13 mouse cellular contexts compared by ENCODE assay signal in genomic region chr13:105267464-105267863, GRCm38 (mm10). TPM values are rescaled to one million over a fixed set of nuclear protein-coding genes. Genes with fewer than 3 reads are reported as not detected.
DNase-seq lines count a peak whose midpoint lies in the region; ATAC-seq lines count a peak whose summit lies in the region.
"Had no signal": no experiment of that assay in that cellular context is flagged by ENCODE, and none has a peak within 500 bp of the region (broad histone marks: within the 10 kb centered on the region; RNA-seq: fewer than 3 reads in every experiment).

No protein-coding gene starts in this region.

- no peak overlapping the region for H3K4me2 ChIP-seq in forebrain, embryonic 12.5 days
- H3K4me2 ChIP-seq in forebrain, embryonic 11.5 days (ENCODE audit: low read depth, low read length, severe bottlenecking): no peak overlapping the region
- H3K4me2 ChIP-seq in forebrain, embryonic 15.5 days (replicated peaks): no peak overlapping the region
- H3K4me2 ChIP-seq in heart, embryonic 11.5 days: no peak overlapping the region
- H3K4me2 ChIP-seq: heart, embryonic 12.5 days; hindbrain, embryonic 15.5 days; neural tube, embryonic 12.5 days had no signal

- no peaks in the 10 kb centered on the region for H3K27me3 ChIP-seq in forebrain, embryonic 12.5 days
- no peaks in the 10 kb centered on the region for H3K27me3 ChIP-seq in forebrain, embryonic 11.5 days (ENCODE audit: control insufficient read depth, insufficient read depth, low read length)
- no peaks in the 10 kb centered on the region for H3K27me3 ChIP-seq in forebrain, embryonic 15.5 days
- H3K27me3 ChIP-seq in heart, embryonic 11.5 days (ENCODE audit: control insufficient read depth, insufficient read depth, low read length): no peaks in the 10 kb centered on the region
- H3K27me3 ChIP-seq: heart, embryonic 12.5 days; hindbrain, embryonic 15.5 days; neural tube, embryonic 12.5 days had no signal

- H3K36me3 ChIP-seq in forebrain, embryonic 12.5 days (replicated peaks): peaks cover 8% of the 10 kb centered on the region
- H3K36me3 ChIP-seq in forebrain, embryonic 11.5 days (ENCODE audit: control insufficient read depth, insufficient read depth, low read length): no peaks in the 10 kb centered on the region
- peaks cover 14% of the 10 kb centered on the region for H3K36me3 ChIP-seq in forebrain, embryonic 15.5 days
- H3K36me3 ChIP-seq in heart, embryonic 11.5 days (ENCODE audit: control insufficient read depth, insufficient read depth, low read length): no peaks in the 10 kb centered on the region
- H3K36me3 ChIP-seq: heart, embryonic 12.5 days had no signal

- H3K4me1 ChIP-seq in forebrain, embryonic 12.5 days: no peaks in the 10 kb centered on the region
- H3K4me1 ChIP-seq in forebrain, embryonic 11.5 days (replicated peaks; ENCODE audit: control insufficient read depth, insufficient read depth, low read length): no peaks in the 10 kb centered on the region
- H3K4me1 ChIP-seq in forebrain, embryonic 15.5 days: peaks cover 3% of the 10 kb centered on the region; the same call in 1 of the 2 replicates
- H3K4me1 ChIP-seq in heart, embryonic 11.5 days (ENCODE audit: control insufficient read depth, insufficient read depth, low read length): no peaks in the 10 kb centered on the region
- H3K4me1 ChIP-seq: heart, embryonic 12.5 days; hindbrain, embryonic 15.5 days; midbrain, embryonic 10.5 days; neural tube, embryonic 12.5 days had no signal

- no peak overlapping the region for H3K27ac ChIP-seq in forebrain, embryonic 12.5 days
- H3K27ac ChIP-seq in forebrain, embryonic 11.5 days (ENCODE audit: low read depth, low read length): no peak overlapping the region
- H3K27ac ChIP-seq in forebrain, embryonic 15.5 days (replicated peaks): no peak overlapping the region
- H3K27ac ChIP-seq in heart, embryonic 11.5 days (ENCODE audit: low read depth, low read length): no peak overlapping the region
- H3K27ac ChIP-seq: hindbrain, embryonic 15.5 days; left cerebral cortex, adult 2 months; midbrain, embryonic 10.5 days; neural tube, embryonic 12.5 days had no signal

- 83% methylated on average over 6 of the region's 6 CpGs for WGBS in forebrain, embryonic 12.5 days
- WGBS in forebrain, embryonic 11.5 days: 85% methylated on average over 6 of the region's 6 CpGs
- WGBS in forebrain, embryonic 15.5 days: 54% methylated on average over 6 of the region's 6 CpGs
- 75% methylated on average over 6 of the region's 6 CpGs for WGBS in heart, embryonic 11.5 days (ENCODE audit: insufficient replicate concordance)

- H3K4me3 ChIP-seq in forebrain, embryonic 12.5 days (replicated peaks): no peak overlapping the region
- no peak overlapping the region for H3K4me3 ChIP-seq in forebrain, embryonic 11.5 days (ENCODE audit: low read depth, low read length)
- H3K4me3 ChIP-seq in forebrain, embryonic 15.5 days: no peak overlapping the region
- no peak overlapping the region for H3K4me3 ChIP-seq in heart, embryonic 11.5 days (ENCODE audit: low read depth, low read length)
- H3K4me3 ChIP-seq: heart, embryonic 12.5 days; hindbrain, embryonic 15.5 days; left cerebral cortex, adult 2 months; midbrain, embryonic 10.5 days; neural tube, embryonic 12.5 days had no signal

- ATAC-seq in forebrain, embryonic 12.5 days (ENCODE audit: low FRiP score): peak; percentile 72; the same call in 1 of the 2 replicates
- no peak; the same call in 1 of the 2 replicates for ATAC-seq in forebrain, embryonic 11.5 days (replicated peaks; ENCODE audit: low FRiP score)
- peak; percentile 61 for ATAC-seq in forebrain, embryonic 15.5 days (replicated peaks)
- ATAC-seq in heart, embryonic 11.5 days (replicated peaks; ENCODE audit: insufficient number of reproducible peaks, low FRiP score, low TSS enrichment): no peak

- no peak overlapping the region for H3K9ac ChIP-seq in forebrain, embryonic 12.5 days
- no peak overlapping the region for H3K9ac ChIP-seq in forebrain, embryonic 11.5 days (ENCODE audit: low read length)
- no peak overlapping the region for H3K9ac ChIP-seq in forebrain, embryonic 15.5 days (replicated peaks)
- no peak overlapping the region for H3K9ac ChIP-seq in heart, embryonic 11.5 days (ENCODE audit: low read depth, low read length)
- H3K9ac ChIP-seq: heart, embryonic 12.5 days; hindbrain, embryonic 15.5 days; neural tube, embryonic 12.5 days had no signal

- peaks cover 3% of the 10 kb centered on the region for H3K9me3 ChIP-seq in forebrain, embryonic 12.5 days
- peaks cover 2% of the 10 kb centered on the region for H3K9me3 ChIP-seq in forebrain, embryonic 11.5 days (ENCODE audit: control insufficient read depth, low read length)
- peaks cover 4% of the 10 kb centered on the region for H3K9me3 ChIP-seq in forebrain, embryonic 15.5 days
- H3K9me3 ChIP-seq in heart, embryonic 11.5 days (replicated peaks; ENCODE audit: control insufficient read depth, low read length): peaks cover 3% of the 10 kb centered on the region; the same call in 1 of the 2 replicates

- DNase-seq in forebrain, embryonic 11.5 days (ENCODE audit: low spot score): no peak
- peak; percentile 5 to 40 for DNase-seq in kidney, postnatal 25 days
- DNase-seq in kidney, postnatal 4 days: no peak
- DNase-seq in adipocyte (ENCODE audit: low spot score): peak; percentile 5
- DNase-seq: kidney, adult 11 months had no signal

RNA-seq across cellular contexts. Expression of gene Rnf180, which starts 27.2 kb away (rescaled TPM):
- 17.9 and 19.0 TPM in 2 replicates for polyA plus RNA-seq in forebrain, embryonic 12.5 days (2016; fragmentation: Nextera tagmentation; extraction: Ambion mirVana)
- polyA plus RNA-seq in forebrain, embryonic 11.5 days (2014; fragmentation: Nextera tagmentation; extraction: Ambion mirVana): 10.7 and 11.3 TPM in 2 replicates
- polyA plus RNA-seq in forebrain, embryonic 15.5 days (2015; fragmentation: Nextera tagmentation; extraction: Ambion mirVana): 42.8 and 43.7 TPM in 2 replicates
- polyA plus RNA-seq in heart, embryonic 11.5 days (2014; fragmentation: Nextera tagmentation; extraction: Ambion mirVana): 2.4 and 2.7 TPM in 2 replicates

Comparison
In these comparisons a context has a peak if more than half of its experiments do, and no peak if none do; other contexts are left out.
1. ATAC-seq: peak in forebrain, embryonic 12.5 days (single experiment) and forebrain, embryonic 15.5 days (single experiment); none in forebrain, embryonic 11.5 days (single experiment) and heart, embryonic 11.5 days (single experiment).
2. DNase-seq: peak in kidney, postnatal 25 days (2 of 2) and adipocyte (single experiment); none in forebrain, embryonic 11.5 days (single experiment) and kidney, postnatal 4 days (0 of 2).